Mouse (Mus musculus) spleen, adult 2 months (tissue): ENCODE measurements around the gene Zfp398.

ENCODE experiments used
- CTCF ChIP-seq: fragments of 200-500 bp; IDR thresholded peaks from 2 replicates; pipeline ENCODE4 v1.5.1; 2011; ENCODE audit warnings: mild to moderate bottlenecking, inconsistent platforms; ENCODE audit not compliant: insufficient read depth, insufficient read length, insufficient replicate concordance; ENCODE audit errors: extremely low read depth
- POLR2A ChIP-seq: fragments of 200-500 bp; IDR thresholded peaks from 2 replicates; pipeline ENCODE4 v1.6.1; 2011; ENCODE audit warnings: low read depth, low read length, inconsistent platforms

GRCm38 (mm10) chr6:47837630-47838029, 2.2 kb downstream of the Zfp398 start:
- TF ChIP-seq CTCF (no peak), POLR2A (no peak)
